Mouse (Mus musculus) limb, embryonic 14.5 days (tissue): ENCODE data around the gene Gm6993. TPM values are rescaled to one million over a fixed set of nuclear protein-coding genes. Genes with fewer than 3 reads are reported as not detected.

Source experiments
- ATAC-seq: fragments of 200-750 bp; cut with Nextera tagmentation; 2 replicates; pipeline ENCODE4 v1.8.0; 2017; ENCODE audit warnings: low read depth, moderate number of reproducible peaks, moderate TSS enrichment; ENCODE audit not compliant: low FRiP score
- DNase-seq: peaks from one replicate; pipeline ENCODE4 v3.0.0-alpha.2; 2015; ENCODE audit warnings: low spot score
- H3K27ac ChIP-seq: fragments of 300-500 bp; sonication (generic); replicated peaks from 2 replicates; pipeline ENCODE4 v1.5.1; 2014; ENCODE audit warnings: low read depth, mild to moderate bottlenecking, low read length, moderate library complexity, mixed read lengths
- H3K27me3 ChIP-seq: fragments of 300-500 bp; sonication (generic); 2 replicates; pipeline ENCODE4 v1.6.1; 2014; ENCODE audit warnings: low read length, mixed read lengths; ENCODE audit not compliant: control insufficient read depth, insufficient read depth
- H3K36me3 ChIP-seq: fragments of 300-500 bp; sonication (generic); 2 replicates; pipeline ENCODE4 v1.6.1; 2014; ENCODE audit warnings: mild to moderate bottlenecking, low read length, moderate library complexity, mixed read lengths; ENCODE audit not compliant: control insufficient read depth, insufficient read depth
- H3K4me1 ChIP-seq: fragments of 300-500 bp; sonication (generic); 2 replicates; pipeline ENCODE4 v1.6.1; 2014; ENCODE audit warnings: antibody characterized with exemption, low read length, mixed read lengths; ENCODE audit not compliant: control insufficient read depth, insufficient read depth
- H3K4me2 ChIP-seq: fragments of 300-500 bp; sonication (generic); replicated peaks from 2 replicates; pipeline ENCODE4 v1.6.1; 2014; ENCODE audit warnings: low read depth, mild to moderate bottlenecking, low read length, moderate library complexity; ENCODE audit not compliant: severe bottlenecking
- H3K4me3 ChIP-seq: fragments of 300-500 bp; sonication (generic); replicated peaks from 2 replicates; pipeline ENCODE4 v1.5.1; 2014; ENCODE audit warnings: low read length
- H3K9ac ChIP-seq: fragments of 300-500 bp; sonication (generic); 2 replicates; pipeline ENCODE4 v1.6.1; 2014; ENCODE audit warnings: mild to moderate bottlenecking, low read depth, low read length, moderate library complexity; ENCODE audit not compliant: severe bottlenecking
- H3K9me3 ChIP-seq: fragments of 300-500 bp; sonication (generic); 2 replicates; pipeline ENCODE4 v1.6.1; 2016; ENCODE audit warnings: low read length; ENCODE audit not compliant: control insufficient read depth
- POLR2A ChIP-seq: fragments of 200-500 bp; IDR thresholded peaks from 2 replicates; pipeline ENCODE4 v1.8.0; 2012; ENCODE audit warnings: inconsistent platforms, mild to moderate bottlenecking, moderate library complexity, borderline replicate concordance; ENCODE audit not compliant: insufficient read depth, insufficient read length; ENCODE audit errors: extremely low read depth
- WGBS: fragments of 180-500 bp; shearing (Covaris S2); extraction: QIAGEN DNeasy Blood & Tissue Kit; methylation state at CpG from one replicate; pipeline ENCODE4 v1.1.7; 2014; 5-methylcytosine and 5-hydroxymethylcytosine counted together
- polyA plus RNA-seq, 2 experiments: library from polyadenylated mRNA; depleted of rRNA in 1 of 2; stranded (reverse) in 1 of 2; unstranded in 1 of 2; fragments of >200 nt; fragmentation: Nextera tagmentation in 1 of 2; extraction: Ambion mirVana in 1 of 2; gene quantifications; 2 replicates each; pipeline versions ENCODE4 v1.2.1 to v1.2.3; 2012 to 2014

Gene Gm6993
- polyA plus RNA-seq, 2 experiments = not detected

DNA sequence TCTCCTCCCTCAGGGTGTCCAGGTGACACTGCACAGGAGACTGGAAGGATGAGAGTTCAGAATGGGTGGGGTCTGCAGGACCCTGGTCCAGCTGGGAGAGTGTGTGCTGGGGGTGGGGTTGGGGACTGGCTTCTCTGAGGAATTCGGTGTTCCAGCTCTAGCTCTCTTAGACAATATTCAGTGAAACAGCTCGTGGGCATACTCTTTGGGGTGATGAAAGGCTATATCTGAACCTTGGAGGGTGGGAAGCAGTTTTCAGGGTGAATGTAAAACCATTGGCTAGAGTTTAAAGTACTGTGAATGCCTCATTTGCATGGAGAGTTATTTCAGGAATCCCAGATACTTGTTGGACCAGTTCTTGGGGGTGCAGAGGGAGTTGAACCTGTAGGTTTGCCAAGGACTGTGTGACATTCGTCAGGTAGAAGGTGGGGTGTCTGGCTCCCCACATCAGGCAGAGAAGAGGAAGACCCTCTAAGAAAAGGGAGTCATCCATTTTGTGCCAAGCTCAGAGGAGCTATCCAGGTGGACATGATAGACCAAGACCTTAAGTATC, 1.5 kb upstream of the Gm6993 start:
- DNase-seq (no peak), ATAC-seq (no peak)
- no peak overlapping the region for H3K4me3 ChIP-seq
- H3K9ac ChIP-seq = no peak overlapping the region
- 76% methylated on average over 3 of the region's 3 CpGs for WGBS
- peaks cover 8% of the 10 kb centered on the region; the same call in 1 of the 2 replicates for H3K4me1 ChIP-seq
- H3K36me3 ChIP-seq = no peaks in the 10 kb centered on the region
- no peak for TF ChIP-seq POLR2A
- H3K9me3 ChIP-seq = no peaks in the 10 kb centered on the region
- H3K27me3 ChIP-seq = no peaks in the 10 kb centered on the region
- no peak overlapping the region for H3K4me2 ChIP-seq
- no peak overlapping the region for H3K27ac ChIP-seq

DNA sequence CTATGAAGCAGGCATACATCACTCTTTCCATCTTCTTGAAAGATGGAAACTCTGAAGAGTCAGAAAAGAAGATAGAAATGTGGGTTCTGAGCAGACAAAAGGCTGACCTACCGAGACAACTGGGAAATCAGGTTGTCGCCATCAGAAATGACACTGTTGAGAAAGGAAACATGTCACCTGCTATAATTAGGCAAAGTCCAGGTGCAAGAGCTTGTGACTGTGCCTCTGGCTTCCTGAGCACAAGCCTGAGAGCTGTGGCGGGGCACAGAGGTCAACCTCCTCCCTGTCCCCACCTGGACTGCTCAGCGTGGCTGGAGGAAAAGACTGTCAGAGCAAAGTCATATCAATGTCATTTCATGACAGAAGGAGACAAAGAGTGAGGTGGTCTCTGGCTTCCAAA, 772 bp upstream of the Gm6993 start:
- Histone ChIP-seq H3K4me1 (peaks cover 8% of the 10 kb centered on the region; the same call in 1 of the 2 replicates), H3K36me3 (no peaks in the 10 kb centered on the region), H3K27ac (no peak overlapping the region), H3K27me3 (no peaks in the 10 kb centered on the region), H3K9me3 (no peaks in the 10 kb centered on the region), H3K4me3 (no peak overlapping the region), H3K9ac (no peak overlapping the region), H3K4me2 (no peak overlapping the region)
- TF ChIP-seq POLR2A = no peak
- no peak for DNase-seq
- WGBS = 56% methylated on average over 4 of the region's 4 CpGs
- no peak for ATAC-seq

- DNase-seq = peak; percentile 51
- Histone ChIP-seq H3K4me1 (0 out of 2 replicates have a peak, but pooled peaks cover 2% of the 10 kb centered on the region), H3K4me2 (no peak overlapping the region), H3K36me3 (no peaks in the 10 kb centered on the region), H3K27ac (no peak overlapping the region), H3K9ac (no peak overlapping the region), H3K4me3 (no peak overlapping the region), H3K27me3 (no peaks in the 10 kb centered on the region), H3K9me3 (no peaks in the 10 kb centered on the region)
- peak; percentile 88 for ATAC-seq
- 57% methylated on average over 6 of the region's 6 CpGs for WGBS
- no peak for TF ChIP-seq POLR2A
These were observed 1.2 kb downstream of the Gm6993 start for GRCm38 (mm10) chr12:31241595-31242342.

GRCm38 (mm10) chr12:31244001-31244400, 3.4 kb downstream of the Gm6993 start:
- H3K27me3 ChIP-seq = no peaks in the 10 kb centered on the region
- H3K4me3 ChIP-seq = no peak overlapping the region
- DNase-seq (no peak), ATAC-seq (no peak)
- no peak overlapping the region for H3K27ac ChIP-seq
- no peaks in the 10 kb centered on the region for H3K4me1 ChIP-seq
- no peak for TF ChIP-seq POLR2A
- H3K9ac ChIP-seq = no peak overlapping the region
- H3K36me3 ChIP-seq = no peaks in the 10 kb centered on the region
- no peak overlapping the region for H3K4me2 ChIP-seq
- WGBS = 85% methylated on average over 2 of the region's 2 CpGs
- H3K9me3 ChIP-seq = no peaks in the 10 kb centered on the region

- DNase-seq (no peak), ATAC-seq (no peak)
- no peaks in the 10 kb centered on the region for H3K4me1 ChIP-seq
- no peak overlapping the region for H3K9ac ChIP-seq
- no peaks in the 10 kb centered on the region for H3K36me3 ChIP-seq
- WGBS = 73% methylated on average over 3 of the region's 3 CpGs
- H3K27ac ChIP-seq = no peak overlapping the region
- H3K9me3 ChIP-seq = no peaks in the 10 kb centered on the region
- H3K4me3 ChIP-seq = no peak overlapping the region
- TF ChIP-seq POLR2A = no peak
- no peak overlapping the region for H3K4me2 ChIP-seq
- no peaks in the 10 kb centered on the region for H3K27me3 ChIP-seq
These were observed 4.1 kb downstream of the Gm6993 start for GRCm38 (mm10) chr12:31244691-31245090.
